Mouse (Mus musculus) c-Kit-positive CD71-positive TER-119-negative erythroid progenitor cells, embryonic 14.5 days (primary cell): Measurements from ENCODE around the gene Tysnd1.
A peak's percentile ranks its signal among the peaks of the same experiment; 100 is the strongest.

Experiments used
- DNase-seq: peaks from one replicate; pipeline ENCODE4 v3.0.0-alpha.2; 2013; ENCODE audit warnings: low read depth

Tysnd1 gene

GRCm38 (mm10) chr10:61689405-61689804 lies 5.9 kb upstream of the Tysnd1 start:
- no peak for DNase-seq

GRCm38 (mm10) chr10:61693563-61693962 lies 1.8 kb upstream of the Tysnd1 start:
- DNase-seq = no peak

- no peak for DNase-seq
Measured at GRCm38 (mm10) chr10:61695703-61696559, 617 bp downstream of the Tysnd1 start.

GRCm38 (mm10) chr10:61696560-61696823 lies 1.2 kb downstream of the Tysnd1 start:
- DNase-seq = no peak

- DNase-seq = no peak
Measured at GRCm38 (mm10) chr10:61697028-61697427, 1.7 kb downstream of the Tysnd1 start.

- no peak for DNase-seq
Measured at GRCm38 (mm10) chr10:61704663-61705062, 9.3 kb downstream of the Tysnd1 start.

- no peak for DNase-seq
Measured at GRCm38 (mm10) chr10:61706412-61707375, 11.4 kb downstream of the Tysnd1 start.

GRCm38 (mm10) chr10:61713601-61714000 lies 18.3 kb downstream of the Tysnd1 start:
- DNase-seq = no peak

GRCm38 (mm10) chr10:61714146-61714545 lies 18.8 kb downstream of the Tysnd1 start:
- DNase-seq = no peak

GRCm38 (mm10) chr10:61714771-61715461 lies 19.6 kb downstream of the Tysnd1 start, which contains the start of gene Aifm2:
Gene Aifm2, plus strand, starts transcription at chr10:61715263.
- DNase-seq = no peak

GRCm38 (mm10) chr10:61715462-61715837 lies 20.1 kb downstream of the Tysnd1 start:
- DNase-seq = no peak

GRCm38 (mm10) chr10:61715996-61716864 lies 20.9 kb downstream of the Tysnd1 start:
- DNase-seq = no peak

- no peak for DNase-seq
Measured at GRCm38 (mm10) chr10:61717406-61718296, 22.3 kb downstream of the Tysnd1 start.

- no peak for DNase-seq
Measured at GRCm38 (mm10) chr10:61720331-61720730, 25.0 kb downstream of the Tysnd1 start.

GRCm38 (mm10) chr10:61722215-61722614 lies 26.9 kb downstream of the Tysnd1 start:
- DNase-seq = no peak

GRCm38 (mm10) chr10:61723271-61723670 lies 28.0 kb downstream of the Tysnd1 start:
- DNase-seq = no peak

- DNase-seq = no peak
Measured at GRCm38 (mm10) chr10:61729181-61729580, 33.9 kb downstream of the Tysnd1 start.

- DNase-seq = no peak
Measured at GRCm38 (mm10) chr10:61730171-61730570, 34.9 kb downstream of the Tysnd1 start.

GRCm38 (mm10) chr10:61734377-61734776 lies 39.1 kb downstream of the Tysnd1 start:
- peak; percentile 42 for DNase-seq

- no peak for DNase-seq
Measured at GRCm38 (mm10) chr10:61736671-61737078, 41.4 kb downstream of the Tysnd1 start.
